Mouse (Mus musculus) thymus, postnatal 25 days (tissue): ENCODE measurements around the gene Tmem120b.

Experiments
- DNase-seq: peaks from one replicate; pipeline ENCODE4 v3.0.0; 2022

Tmem120b gene

DNA sequence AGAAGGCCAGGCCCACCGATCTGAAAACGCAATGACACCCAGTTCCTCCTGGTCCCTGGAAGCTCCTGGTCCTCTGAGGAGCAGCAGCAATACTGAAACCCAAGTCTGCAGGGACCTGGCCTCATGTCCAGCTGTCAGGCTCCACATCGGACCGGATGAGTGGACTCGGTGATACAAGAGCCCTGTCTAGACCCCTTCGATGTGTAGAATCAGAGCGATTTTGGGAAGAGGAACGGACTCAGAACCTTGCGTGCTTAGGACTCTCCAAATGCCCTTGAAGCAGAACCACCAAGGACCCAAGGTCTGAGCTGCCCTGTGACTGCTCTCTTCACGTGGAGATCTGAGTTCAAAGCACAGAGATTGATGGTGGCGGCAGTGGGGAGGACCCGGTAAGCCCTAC, at the start of gene Tmem120b:
Gene Tmem120b, plus strand, starts transcription at position 301 of the 400 bp plus-strand sequence.
- DNase-seq, result no peak

DNA sequence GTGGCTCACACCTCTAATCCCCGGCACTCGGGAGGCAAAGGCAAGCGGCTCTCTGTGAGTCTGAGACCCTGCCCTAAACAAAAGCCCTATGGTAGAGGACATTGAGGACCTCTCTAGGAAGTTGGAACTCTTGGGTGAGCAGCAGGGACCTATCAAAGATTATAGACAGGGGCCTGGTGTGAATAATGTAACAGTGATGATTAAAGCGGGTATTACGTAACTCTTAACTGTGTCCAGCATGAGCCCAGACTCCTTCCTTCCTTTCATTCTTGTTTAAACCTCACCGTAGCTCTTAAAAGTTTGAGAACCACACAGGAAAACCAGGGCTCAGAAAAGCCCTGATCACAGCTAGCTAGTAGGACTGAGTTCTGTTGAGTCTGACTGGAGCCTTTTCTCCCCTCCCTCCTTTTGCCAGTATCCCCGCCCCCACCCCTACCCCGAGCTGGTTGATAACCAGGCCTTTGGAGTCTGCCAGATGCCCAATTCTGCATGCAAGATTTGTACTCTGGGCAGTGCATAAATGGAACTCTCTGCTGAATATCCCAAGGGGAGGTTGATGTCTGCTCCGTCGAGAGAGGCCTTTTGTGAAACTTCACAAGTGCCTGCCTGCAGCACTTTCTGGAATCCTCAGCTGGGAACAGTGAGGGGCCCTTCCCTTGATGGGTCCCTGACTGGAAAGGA, 48.7 kb upstream of the Tmem120b start:
- no peak for DNase-seq

DNA sequence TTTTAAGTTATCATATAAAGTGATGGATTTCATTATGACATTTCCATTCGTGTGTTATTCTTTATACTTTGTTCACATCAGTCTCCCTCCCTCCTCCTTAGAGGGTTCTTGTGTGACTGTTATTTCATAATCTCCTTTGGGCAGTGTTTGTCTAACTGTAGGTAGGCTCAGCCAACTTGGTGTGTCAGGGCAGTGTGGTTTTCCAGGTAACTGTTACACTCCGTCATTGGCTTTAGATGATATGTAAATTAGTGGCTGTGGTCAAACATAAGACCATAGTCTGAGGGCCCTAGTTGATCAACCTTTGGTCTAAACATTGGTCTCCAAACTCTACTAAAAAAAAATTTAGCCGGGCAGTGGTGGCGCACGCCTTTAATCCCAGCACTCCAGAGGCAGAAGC, 47.8 kb upstream of the Tmem120b start:
- DNase-seq, result no peak

DNA sequence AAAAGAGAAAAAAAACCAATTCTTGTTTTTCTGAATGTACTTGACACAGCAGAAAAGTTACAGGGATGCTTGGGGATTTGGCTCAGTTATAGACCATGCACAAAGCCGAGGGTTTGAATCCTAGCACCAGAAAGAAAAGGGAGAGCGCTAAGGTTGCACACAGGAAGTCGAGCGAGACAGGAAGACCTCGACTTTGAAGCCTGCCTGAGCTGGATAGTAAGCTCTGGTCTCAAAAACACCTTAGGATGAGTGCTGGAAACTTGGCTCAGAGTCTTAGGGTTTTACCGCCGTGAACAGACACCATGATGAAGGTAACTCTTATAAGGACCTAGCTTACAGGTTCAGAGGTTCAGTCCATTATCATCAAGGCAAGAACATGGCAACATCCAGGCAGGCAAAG, 46.8 kb upstream of the Tmem120b start:
- DNase-seq, result no peak

DNA sequence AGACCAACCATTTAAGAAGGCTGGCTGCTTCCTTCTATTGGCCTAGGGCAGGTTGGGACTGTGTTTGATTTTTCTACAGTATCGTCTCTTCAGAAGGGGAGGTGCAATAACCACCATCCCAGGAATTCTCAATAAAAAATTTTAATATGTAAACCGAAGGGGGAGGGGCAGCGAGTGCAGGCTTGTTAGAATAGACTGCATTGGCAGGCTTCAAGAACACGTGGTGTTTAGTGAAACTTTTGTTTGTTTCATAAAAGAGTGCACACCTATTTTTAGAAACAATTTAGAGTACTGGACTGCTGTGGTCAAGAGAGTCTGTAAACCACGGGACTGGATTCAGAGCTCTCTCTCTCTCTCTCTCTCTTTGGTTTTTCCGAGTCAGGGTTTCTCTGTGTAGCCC, 45.2 kb upstream of the Tmem120b start:
- DNase-seq, result no peak

DNA sequence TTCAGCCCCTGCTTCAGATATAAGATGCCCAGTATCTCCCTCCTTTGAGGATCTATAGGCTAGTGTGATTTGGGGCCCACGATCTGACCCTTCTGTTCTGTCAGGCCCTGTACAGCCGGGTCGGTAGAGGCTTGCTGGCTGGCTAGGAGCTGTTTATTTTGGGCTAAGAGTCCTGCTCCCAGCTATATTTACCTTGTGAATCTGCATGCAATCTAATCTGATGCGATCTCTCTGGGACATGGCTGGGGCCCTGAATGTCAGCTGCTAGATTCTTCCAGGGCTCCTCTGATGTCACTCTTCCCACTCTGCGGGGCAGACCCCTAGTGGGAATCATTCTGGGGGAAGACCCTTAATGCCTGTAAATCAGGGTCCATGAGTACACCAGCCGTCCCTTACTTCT, 43.9 kb upstream of the Tmem120b start:
- DNase-seq, result no peak

DNA sequence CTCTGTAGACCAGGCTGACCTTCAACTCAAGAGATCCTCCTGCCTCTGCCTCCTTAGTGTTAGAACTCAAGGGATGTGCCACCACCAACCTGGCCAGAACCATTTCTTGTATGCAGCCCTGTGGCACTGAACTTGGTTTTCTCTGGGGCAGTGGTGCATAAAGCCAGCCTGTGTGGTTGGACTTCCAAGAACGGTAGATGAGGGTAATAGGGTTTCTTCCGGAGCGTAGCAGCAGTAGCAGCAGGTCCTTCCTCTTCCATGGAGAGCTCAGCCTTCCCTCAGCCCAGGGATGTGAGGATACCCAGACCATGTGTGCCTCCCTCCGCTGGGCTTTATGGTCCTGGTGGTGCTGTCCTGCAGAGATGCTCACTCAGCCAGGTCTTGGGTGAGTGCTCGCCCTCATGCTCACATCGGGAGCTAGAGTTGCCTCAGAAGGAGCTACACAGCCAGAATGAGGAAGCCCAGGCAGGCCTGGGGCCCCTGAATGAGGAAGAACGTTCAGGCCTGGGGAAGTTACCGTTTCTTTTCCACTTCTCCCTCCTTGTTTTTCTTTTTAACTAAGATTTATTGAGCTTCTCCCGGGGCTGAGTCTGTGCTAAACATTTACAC, 43.1 kb upstream of the Tmem120b start:
- no peak for DNase-seq

DNA sequence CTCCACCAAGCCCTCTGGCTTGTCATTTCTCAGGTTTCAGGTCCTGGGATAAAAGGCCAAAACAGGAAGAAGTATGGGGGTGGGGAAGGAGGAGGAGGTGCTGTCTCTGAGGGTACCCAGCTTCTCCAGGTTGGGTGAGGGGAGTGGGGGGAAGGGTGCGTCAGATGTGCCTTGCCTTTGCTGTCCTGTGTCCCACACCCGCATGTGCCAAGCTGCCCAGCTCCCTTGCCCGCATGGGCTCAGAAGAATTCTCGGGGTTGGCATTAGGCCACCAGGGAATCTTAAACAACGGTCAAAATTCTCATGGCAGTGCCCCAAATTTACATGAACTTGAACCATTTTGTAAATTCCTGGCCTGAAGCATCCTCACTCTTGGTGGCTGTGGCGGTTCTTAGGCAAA, 41.8 kb upstream of the Tmem120b start:
- DNase-seq, result no peak

DNA sequence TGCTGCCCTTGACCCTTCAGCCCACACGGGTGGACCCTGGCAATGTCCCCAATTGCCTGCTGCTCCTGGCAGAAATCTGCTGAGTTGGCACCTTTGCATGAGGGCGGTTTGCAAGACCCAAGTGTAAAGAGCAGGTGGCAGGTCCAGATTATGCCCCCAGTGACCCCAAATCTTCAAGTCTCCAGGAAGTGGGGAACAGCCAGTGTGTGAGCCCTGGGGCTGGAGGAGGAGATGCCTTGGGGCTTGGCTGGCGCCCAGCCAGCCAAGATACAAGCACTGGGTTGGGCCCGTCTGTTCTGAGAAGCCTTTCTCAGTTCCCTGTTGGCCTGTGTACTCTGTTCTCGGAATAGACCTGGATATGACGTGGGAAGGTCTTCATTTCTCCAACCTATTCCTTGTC, 40.8 kb upstream of the Tmem120b start:
- DNase-seq, result no peak

DNA sequence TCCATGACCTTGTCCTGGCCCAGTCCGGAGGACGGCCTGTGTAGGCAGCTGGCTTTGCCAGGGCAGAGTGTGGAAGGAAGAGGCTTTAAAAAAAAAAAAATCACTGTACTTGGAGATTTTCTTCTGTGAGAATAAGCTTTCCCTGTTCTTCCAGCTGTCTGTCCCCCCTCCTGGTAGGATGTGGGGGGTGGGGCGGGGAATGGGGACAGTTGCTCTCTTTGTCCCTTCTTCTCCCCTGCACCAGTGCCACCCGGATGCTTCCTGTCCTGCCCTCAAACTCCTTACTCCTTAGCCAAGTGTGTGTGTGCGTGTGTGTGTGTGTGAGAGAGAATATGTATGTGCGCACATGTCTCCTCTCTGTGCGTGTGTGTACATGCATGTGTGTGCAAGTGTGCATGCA, 38.5 kb upstream of the Tmem120b start:
- no peak for DNase-seq

DNA sequence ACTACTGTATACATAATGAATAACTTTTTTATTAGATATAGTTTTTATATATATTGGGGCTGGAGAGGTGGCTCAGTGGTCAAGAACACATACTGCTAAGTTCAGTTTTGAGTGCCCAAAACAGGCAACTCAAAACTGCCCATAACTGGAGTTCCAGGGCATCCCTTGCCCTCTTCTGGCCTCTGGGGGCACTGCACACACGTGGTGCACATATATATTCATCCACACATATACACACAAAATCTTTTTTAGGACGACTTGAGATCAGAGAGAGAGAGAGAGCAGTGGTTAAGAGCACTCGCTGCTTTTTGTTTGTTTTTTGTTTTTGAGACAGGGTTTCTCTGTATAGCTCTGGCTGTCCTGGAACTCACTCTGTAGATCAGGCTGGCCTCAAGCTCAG, 36.9 kb upstream of the Tmem120b start:
- no peak for DNase-seq

DNA sequence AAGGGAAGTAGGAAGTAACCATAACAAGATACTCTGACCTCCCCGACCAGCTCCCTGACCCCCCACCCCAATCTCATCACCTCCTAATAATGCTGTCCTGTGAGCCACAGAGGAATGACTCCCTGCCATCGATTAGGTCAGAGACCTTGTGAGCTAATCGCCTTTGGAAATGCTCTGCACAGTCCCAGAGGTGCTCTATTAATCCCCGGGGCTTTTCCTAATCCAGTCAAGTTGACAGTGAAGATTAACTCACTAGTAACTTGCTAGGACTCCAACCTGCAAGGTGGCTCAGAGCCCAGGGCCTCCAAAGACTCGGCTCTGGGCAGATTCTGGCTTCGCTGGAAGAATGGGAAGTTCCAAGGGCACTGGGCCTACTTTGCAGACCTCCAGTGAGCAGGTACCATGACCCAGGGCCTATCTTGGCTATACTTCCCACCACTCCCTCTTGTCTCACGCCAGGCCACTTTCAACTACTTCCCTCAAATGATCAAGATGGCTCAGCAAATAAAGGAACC, 34.5 kb upstream of the Tmem120b start:
- no peak for DNase-seq

DNA sequence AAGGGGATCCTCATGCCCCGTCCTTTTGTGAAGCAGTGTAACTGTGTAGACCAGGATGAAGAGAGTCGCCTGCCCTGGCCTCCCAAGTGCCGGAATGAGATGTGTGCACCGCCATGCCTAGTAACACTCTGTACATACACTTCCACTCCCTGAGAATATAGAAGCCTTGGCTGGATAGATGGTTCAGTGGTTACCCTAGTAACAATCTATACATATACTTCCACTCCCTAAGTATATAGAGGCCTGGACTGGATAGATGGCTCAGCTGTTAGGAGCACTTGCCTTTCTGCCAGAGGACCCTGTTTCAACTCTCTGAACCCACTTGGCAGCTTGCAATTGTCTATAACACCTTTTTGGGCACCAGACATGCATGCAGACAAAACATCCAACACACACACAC, 33.1 kb upstream of the Tmem120b start:
- no peak for DNase-seq

DNA sequence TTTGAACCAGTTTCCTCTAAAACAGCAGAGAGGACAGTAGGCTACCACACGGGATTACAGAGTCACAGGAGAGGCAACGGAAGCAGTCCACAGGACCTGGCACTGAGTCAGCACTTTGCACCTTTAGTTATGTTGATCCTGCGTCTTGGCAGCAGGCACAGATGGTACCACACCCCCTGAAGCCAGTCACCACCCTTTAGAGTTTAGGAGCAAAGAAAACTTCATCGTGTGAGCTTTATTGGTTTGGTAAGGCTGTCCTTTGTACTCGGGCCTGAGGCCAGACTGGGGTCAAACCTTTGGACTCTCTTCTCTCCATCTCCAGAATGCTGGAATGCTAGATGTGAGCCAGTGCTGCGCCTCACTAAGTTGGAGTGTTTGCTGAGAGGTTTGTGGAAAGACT, 32.7 kb upstream of the Tmem120b start:
- no peak for DNase-seq

DNA sequence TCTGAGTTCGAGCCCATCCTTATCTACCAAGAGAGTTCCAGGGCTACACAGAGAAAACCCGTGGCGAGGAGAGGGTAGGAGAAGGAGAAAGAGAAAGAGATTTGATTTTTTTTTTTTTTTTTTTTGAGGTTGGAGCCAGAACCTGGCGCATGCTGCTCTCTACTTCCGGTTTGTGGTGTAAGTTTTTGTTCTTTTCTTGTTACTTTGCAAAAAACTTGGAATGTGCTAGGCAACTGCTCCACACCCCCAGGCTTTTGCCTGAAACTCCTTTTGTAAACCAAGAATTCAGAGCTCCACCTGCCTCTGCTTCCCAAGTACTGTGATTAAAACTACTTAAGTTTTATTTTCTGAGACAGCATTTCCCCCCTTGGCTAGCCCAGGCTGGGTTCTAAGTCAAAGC, 30.1 kb upstream of the Tmem120b start:
- no peak for DNase-seq

DNA sequence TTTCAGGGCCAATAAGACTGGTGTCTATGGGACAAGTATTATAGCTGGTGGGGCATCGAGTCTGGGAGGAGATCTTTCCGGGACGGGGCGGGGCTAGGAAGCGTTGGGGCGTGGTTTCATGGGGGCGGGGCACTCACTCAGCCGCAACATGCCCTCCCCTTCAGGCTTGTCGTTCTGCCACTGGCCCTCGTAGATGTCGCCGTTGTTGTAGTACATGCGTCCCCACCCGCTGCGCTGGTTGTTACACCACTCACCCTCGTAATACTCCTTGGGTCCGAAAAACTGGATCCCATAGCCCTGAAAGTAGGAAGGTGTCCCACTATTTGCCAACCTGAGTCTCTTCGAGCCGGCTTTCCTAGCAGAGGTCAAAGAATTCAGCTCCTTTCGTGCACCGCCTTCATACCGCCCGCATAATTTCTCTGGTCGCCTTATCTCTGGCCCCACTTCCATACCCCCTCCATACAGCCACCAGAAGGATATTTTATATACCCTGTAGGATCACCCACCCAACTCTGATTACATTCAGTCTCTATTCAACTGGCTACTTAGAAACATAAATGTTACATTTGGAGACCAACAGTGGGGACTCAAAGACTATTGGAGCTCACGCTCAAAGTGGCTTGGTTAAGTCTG, 29.0 kb upstream of the Tmem120b start:
- DNase-seq, result peak; percentile 90

DNA sequence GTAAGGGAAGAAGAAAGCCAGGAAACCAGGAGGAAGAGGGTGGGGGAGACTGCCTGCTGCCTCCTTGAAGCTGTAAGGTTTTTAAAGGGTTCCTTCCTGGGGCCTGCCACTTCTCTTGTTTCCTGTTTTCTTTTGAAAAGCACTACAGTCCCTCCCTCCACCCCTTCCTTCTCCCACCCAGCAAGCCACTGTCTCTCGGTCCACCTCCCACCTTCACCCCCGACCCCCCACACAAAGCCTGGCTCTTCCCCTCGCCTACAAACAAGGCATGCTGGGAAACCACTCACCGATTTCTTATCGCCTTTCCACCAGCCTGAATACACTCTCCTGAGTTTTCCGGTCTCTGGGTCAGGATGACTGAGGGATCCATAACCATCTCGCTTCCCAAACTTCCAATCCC, 27.4 kb upstream of the Tmem120b start:
- peak; percentile 49 for DNase-seq

DNA sequence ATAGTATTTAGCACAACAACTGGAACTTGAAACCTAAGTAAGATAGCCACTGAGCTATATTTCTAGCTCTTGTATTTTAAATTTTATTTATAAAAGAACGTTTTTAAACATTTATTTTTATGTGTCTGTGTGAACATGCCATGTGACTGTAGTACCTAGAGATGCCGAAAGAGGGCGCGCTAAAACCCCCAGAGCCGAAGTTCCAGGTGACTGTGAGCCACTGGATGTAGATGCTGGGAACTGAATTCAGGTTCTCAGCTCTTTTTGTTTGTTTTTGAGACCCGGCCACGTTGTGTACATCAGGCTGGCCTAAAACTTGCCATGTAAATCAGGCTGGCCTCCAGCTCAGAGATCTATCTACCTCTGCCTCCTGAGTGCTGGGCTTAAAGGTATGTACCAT, 24.4 kb upstream of the Tmem120b start:
- DNase-seq, result peak; percentile 53

DNA sequence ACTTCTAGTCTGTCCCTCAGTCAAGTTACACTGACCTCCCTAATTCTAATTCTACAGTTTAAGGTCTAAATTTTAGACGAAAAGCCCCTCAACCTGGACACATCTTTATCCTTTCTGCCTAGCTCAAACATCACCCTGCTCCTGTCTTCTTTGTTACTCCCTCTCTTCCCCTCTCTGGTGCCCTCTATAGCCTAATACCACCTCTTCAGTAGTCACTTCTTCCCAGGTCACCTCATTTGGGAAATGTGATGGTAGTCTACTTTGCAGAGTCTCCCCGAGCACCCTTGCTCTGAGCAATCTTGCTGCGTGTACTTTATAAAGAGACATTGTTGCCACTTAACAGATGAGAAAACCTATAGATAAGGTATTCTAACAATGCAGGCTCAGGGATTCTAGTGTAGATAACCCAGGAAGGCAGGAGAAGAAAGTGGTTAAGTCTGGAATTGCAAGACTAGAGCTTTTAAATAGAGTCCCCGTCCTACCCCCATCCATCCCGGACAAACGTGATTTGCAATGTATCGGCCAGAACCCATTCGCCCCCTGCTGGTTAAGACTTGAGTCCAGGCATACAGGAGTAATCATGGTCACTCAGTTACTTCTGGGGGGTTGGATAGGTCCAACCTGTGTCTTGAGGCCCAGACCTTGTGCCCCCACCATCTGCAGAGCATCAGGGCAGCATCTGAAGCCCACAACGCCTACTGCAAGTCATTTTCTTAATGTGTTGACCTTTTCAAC, 22.5 kb upstream of the Tmem120b start:
- DNase-seq, result peak; percentile 57

DNA sequence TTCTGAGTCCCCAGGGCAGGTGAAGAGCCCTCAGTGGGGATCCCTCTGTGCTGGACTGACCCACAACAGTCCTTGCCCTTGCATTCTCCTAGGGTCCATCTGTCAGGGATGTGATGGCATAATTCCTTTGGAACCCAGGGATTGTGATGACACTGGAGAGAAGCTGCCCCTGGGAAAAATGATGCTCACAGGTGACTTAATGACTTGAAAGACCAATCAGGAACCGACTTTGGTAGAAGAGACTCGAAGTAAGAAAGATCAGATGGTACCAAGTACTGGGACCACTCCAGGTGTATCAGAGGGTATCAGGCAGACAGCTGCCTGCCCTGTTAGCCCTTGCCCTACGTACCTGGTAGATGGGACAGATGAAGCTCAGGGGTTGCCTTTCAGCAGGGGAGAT, 21.3 kb upstream of the Tmem120b start, which contains the start of gene Morn3:
Gene Morn3, minus strand, starts transcription at position 101 of the 400 bp plus-strand sequence.
- no peak for DNase-seq

DNA sequence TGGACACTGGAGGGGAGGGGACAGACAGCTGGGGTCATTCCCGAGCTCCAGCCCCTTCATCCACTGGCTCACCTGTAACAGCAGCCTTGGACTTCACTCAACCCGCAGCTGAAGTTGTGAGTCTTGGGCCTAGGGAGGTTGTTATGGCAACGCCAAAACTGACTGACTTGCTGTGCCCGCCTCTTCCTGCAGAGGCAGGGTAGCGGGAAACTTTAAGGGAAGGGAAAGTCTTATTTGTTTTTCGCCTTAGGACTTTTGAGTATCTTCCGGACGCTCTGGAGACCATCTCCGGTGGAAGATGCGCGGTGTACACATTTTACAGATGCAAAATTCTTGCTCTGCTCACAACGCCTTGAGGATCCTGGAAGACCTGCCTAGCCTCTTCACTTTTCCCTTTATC, 18.9 kb upstream of the Tmem120b start:
- DNase-seq, result peak; percentile 66

DNA sequence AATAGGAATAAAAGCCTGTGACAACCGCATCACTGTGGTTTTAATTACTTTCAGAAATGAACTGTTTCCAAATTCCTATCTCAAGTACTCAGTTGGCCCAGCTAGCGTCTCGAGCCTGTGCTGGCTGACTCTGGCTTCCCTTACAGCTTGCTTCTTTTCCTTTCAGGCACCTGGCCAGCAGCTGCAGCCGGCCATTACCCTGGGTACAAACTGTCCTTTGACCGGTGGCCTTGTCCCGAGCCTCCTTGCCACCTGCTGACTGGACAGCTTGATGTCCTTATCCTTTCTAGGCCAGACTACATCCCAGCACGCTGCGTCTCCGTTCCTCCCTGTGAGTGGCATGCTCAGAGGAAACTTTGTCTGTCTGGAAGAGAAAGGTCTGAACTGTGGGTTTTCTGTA, 17.3 kb upstream of the Tmem120b start:
- no peak for DNase-seq

DNA sequence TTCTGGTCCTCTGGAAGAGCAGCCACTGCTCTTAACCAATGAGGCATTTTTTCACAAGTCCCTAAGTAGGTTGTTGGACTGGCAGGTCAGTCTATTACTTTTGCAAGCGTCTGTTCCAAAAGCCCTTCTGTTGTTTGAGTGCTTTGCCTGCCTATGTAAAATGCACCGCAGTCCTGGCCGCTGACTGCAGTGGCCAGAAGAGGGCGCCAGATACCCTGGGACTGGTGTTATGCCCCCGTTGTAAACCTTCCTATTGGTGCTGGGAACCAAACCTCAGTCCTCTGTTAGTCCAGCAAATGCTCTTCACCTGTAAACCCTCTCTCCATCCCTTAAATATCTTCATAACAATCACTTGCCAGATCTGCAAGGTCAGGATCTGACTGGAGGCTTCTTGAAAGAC, 16.5 kb upstream of the Tmem120b start:
- no peak for DNase-seq
